In the genomic region with DNA sequence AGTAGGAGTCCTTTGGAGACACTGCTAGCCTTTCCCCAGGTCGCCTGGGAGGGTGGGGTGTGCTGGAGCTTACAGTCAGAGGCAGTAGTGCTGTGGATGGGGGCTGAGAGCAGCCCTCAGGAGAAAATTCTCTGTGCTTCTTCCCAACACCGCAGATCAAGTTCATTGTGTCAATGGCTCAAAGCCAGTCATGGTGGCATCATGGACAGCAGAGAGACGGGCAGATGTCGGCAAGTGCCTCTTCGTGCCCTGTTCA, we compare ENCODE assay signal across 18 mouse cellular contexts.
"Had no signal": no experiment of that assay in that cellular context is flagged by ENCODE, and none has a peak within 500 bp of the region (broad histone marks: within the 10 kb centered on the region; RNA-seq: fewer than 3 reads in every experiment).

No protein-coding gene starts in this region.

- H3K4me2 ChIP-seq: lung, embryonic 15.5 days; midbrain, embryonic 11.5 days; midbrain, embryonic 13.5 days; midbrain, embryonic 15.5 days; neural tube, embryonic 12.5 days; stomach, embryonic 15.5 days had no signal

- H3K4me3 ChIP-seq: lung, embryonic 15.5 days; megakaryocyte, embryonic 14.5 days; midbrain, embryonic 13.5 days; midbrain, embryonic 15.5 days; neural tube, embryonic 12.5 days; stomach, embryonic 15.5 days had no signal

- H3K9ac ChIP-seq: liver, postnatal 0 days; lung, embryonic 15.5 days; midbrain, embryonic 13.5 days; midbrain, embryonic 15.5 days; neural tube, embryonic 12.5 days; stomach, embryonic 15.5 days had no signal

- DNase-seq: liver, postnatal 0 days; lung, adult 2 months; lung, postnatal 14 days; lung, postnatal 36 days; right cerebral cortex, postnatal 14 days; thymus, adult 2 months; thymus, postnatal 25 days; thymus, postnatal 4 days had no signal

- ATAC-seq: liver, postnatal 0 days; lung, postnatal 0 days; midbrain, embryonic 13.5 days; midbrain, embryonic 15.5 days had no signal

- H3K9me3 ChIP-seq: lung, embryonic 15.5 days; midbrain, embryonic 13.5 days; midbrain, embryonic 15.5 days; neural tube, embryonic 12.5 days; stomach, embryonic 15.5 days had no signal

- H3K27me3 ChIP-seq: lung, embryonic 15.5 days; megakaryocyte, embryonic 14.5 days; midbrain, embryonic 15.5 days; stomach, embryonic 15.5 days had no signal

- H3K27ac ChIP-seq: lung, embryonic 15.5 days; macrophage; midbrain, embryonic 13.5 days; midbrain, embryonic 15.5 days; neural tube, embryonic 12.5 days; stomach, embryonic 15.5 days; stomach, postnatal 0 days had no signal

- H3K4me1 ChIP-seq: megakaryocyte, embryonic 14.5 days; midbrain, embryonic 15.5 days; stomach, embryonic 15.5 days had no signal

- H3K36me3 ChIP-seq: lung, embryonic 15.5 days; midbrain, embryonic 13.5 days; midbrain, embryonic 15.5 days; neural tube, embryonic 12.5 days; stomach, embryonic 15.5 days had no signal
